Mouse (Mus musculus): ENCODE measurements around the gene Onecut1.

The Onecut1 gene

DNA sequence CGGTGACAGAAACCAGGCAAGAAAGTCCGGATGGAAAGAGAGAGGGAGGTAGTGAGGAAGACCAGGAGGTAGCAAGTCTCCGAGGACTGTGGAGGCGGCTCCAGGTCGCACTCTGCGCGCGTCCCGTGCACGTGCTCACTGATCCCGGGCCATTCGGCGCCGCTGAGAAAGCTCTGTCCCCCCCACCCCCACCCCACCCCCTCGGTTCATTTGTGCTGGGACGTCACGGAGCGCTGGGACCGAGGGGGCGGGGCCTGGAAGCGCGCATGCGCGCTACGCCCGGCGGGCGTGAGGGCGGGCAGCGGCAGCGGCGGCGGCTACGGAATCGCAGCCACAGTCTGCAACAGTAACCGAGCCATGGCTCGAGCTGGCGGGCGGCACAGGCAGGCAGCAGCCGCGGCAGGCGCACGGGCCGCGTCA lies at the start of gene Onecut1:
TSS of gene Onecut1 (plus strand) at position 361 of the 420 bp plus-strand sequence.
- DNase-seq (ENCODE audit: low spot score in 2 of 2): no peak

DNA sequence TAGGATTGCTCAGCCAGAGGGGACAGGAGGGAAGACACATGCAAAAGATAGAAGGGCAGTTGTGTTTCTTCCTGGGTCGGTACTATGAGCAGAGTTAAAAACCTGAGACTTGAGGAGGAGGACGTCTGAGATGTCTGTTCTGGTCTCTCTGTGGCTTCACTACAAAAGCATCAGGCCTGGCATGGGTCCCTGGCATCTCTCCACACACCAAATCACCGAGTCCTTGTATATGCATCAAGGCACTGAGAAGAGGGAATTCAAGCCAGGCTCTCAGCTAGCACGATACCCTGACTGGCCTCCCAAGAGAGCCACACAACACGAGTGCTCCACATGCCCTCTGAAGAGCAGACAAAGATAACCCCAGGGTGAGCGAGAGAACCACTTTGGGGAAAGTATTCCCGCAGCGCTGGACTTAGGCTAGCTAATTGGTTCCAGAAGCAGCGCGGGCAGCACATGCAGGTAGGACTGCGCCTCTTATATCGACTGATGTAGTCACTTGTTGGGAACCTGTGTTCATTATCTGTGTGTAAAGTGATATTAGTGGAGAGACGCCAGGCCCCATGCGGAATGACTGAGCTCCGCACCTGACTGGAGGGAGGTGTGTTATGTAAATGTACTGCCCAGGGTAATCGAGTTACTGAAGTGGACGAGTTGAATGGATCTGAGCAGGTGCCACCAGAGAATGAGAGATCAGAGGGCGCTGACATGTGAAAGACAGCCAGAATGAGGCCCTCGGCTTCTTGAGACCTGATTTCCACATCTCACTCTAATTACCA lies 41.8 kb upstream of the Onecut1 start:
- DNase-seq (ENCODE audit: low spot score in 2 of 2): no peak

GRCm38 (mm10) chr9:74825102-74825501 lies 36.6 kb upstream of the Onecut1 start:
- DNase-seq (ENCODE audit: low spot score in 2 of 2): no peak

DNA sequence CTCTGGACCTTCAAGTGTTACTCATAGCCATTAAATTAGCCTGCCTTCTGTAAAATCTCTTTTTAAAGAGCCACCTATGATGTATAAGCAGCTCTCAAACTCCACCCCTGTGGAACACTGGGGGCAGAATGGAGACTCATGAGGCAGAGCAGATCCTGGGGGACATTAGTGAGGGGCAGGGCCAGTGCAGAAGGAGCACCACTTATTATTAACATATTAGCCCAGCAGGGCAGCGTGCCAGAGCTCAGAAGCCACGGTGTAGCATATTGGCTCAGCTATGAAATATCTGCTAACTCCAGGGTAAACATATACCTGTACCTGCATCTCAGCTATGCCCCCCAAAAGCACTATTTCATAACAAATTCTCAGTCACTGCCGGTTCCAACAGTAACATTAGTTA lies 32.5 kb upstream of the Onecut1 start:
- DNase-seq (ENCODE audit: low spot score in 2 of 2): no peak

GRCm38 (mm10) chr9:74842890-74843289 lies 18.8 kb upstream of the Onecut1 start:
- DNase-seq (ENCODE audit: low spot score in 2 of 2): no peak

DNA sequence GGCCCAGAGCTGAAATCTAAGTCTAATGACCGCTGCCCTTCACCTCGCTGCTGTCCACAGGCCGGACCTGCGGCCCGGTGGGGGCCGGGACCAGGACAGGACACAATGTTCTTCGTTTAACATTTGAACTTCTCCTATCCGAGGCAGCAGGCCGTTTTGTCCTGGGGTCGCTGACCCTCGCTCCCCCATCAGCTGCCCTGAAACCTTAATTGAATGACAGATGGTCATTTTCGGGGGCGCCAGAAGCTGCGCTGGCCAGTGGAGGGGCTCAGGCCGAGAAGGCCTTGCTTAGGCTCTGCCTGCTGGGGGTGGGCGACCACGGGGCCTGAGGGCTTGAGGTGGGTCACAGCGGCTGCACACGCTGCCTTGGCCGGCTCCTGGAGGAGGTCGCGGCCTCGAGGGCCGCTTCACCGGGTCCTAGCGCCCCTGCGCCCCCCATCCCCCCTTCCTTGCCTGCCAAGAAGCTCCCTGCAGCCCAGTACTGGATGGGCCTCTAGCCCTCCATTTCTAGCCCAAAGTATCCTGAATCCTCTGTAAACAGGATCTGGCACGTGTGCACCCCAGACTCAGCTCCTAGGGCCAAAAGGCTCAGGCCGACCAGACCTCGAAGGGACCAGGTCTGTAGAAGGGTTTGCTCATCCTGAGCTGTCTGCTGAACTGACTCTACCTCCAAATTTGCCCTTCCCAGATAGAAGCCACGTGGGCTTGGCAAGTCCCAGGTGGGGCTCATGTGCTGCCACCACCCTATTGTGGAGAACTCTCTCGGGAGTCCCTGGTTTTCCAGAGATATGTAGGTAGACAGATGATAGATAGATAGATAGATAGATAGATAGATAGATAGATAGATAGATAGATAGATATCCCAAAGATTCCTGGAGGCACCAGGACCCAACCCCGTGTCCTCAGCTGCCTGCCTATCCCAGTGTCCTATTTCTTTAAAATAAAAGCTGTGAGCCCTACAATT lies 14.6 kb upstream of the Onecut1 start:
- DNase-seq (ENCODE audit: low spot score in 2 of 2): no peak

- no peak for DNase-seq (ENCODE audit: low spot score in 2 of 2)
Observed at GRCm38 (mm10) chr9:74848411-74849194, 13.1 kb upstream of the Onecut1 start.

DNA sequence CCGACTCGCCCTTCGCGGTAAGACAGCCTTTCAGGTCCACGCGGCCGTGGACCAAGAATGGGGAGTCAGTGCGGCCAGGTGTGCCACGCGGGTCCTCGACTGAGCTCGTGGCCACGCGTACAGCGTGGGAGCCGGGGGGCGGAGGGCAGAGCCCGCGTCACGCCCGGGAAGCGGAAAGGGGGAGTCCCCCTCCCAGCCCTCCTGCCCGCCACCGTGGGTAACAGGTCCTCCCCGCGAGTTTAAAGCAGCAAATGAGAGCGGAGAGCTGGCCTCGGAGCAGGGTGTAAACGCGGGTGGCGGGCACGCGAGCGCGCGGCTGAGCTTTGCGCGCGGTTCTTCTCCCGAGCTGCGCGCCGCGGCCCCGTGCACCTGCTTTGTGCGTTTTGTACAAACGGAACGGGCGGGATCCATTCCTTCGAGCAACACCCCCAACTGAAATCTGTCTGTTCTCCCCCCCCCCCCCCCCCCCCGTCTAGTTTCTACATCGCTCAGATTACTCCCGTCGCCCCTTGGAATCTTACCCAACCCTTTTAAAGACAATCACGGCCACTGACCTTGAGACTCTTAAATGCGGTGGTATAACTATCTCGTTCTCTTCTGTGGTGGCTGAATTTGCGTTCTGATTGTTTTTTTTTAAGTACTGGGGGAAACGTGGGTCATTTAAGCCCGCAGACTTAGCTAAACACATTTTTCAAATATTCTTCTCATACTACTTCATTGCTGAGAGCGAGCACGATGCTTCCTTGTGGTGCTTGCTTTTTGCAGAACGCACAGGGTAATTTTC lies 12.3 kb upstream of the Onecut1 start:
- DNase-seq (ENCODE audit: low spot score in 2 of 2): no peak

DNA sequence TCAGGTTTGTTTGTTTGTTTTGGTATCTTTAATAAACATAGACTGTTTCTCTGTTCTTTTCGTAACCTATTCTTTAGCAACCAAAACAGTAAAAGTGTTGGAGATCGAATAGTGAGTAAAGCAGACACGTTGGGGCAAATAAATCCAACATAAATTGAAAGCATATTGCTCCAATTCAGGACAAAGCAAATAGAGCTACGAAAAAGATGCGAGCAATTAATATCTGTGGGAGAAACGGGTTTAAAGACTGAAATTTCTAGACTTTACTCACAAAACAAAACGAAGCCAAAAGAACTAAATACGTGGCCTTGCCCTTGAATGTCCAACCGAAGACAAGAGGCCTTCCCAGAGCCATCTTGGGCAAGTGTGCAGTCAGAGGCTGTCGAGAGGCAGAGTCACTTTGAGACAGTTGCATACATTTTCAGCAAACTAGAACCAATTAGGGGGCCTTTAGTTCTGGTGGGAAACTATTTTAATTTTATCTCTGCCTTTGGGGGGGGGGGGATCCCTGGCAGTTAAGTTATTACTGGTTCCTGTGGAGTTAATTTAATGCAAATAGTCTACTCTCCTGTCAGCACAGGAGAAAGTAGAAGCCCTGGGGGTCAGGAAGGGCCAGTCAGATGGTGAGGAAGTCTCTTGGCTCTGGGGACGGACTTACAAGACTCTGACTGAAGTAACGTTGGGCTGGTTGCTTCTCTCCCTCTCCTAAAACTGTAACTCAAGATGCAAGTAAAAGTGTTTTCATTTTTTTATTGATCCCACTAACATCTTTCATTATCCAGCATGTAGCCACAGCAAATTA lies 11.5 kb upstream of the Onecut1 start:
- no peak for DNase-seq (ENCODE audit: low spot score in 2 of 2)

- DNase-seq (ENCODE audit: low spot score in 2 of 2): no peak
Observed at GRCm38 (mm10) chr9:74850781-74851145, 11.0 kb upstream of the Onecut1 start.

GRCm38 (mm10) chr9:74851601-74852000 lies 10.1 kb upstream of the Onecut1 start:
- no peak for DNase-seq (ENCODE audit: low spot score in 2 of 2)

DNA sequence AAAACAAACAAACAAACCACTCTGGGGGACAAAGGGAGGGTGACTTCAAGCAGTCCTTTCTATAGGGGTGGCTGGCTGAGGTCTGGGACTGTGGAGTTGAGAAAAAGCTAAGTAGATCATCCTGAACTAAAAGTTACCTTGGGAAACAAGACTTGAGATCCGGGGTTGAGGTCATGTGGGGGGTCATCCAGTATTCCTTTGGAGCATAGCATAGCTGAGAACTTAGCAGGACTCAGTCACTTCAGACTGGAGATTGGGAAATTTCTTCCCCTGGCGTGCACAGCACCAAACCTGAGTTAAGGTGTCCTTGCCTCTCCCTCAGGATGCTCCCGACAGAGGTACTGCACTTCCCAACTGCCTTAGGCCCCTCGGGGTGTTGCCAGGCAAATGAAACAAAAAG lies 9.4 kb upstream of the Onecut1 start:
- DNase-seq (ENCODE audit: low spot score in 2 of 2): no peak

- no peak for DNase-seq (ENCODE audit: low spot score in 2 of 2)
Observed at GRCm38 (mm10) chr9:74853191-74854072, 8.3 kb upstream of the Onecut1 start.

DNA sequence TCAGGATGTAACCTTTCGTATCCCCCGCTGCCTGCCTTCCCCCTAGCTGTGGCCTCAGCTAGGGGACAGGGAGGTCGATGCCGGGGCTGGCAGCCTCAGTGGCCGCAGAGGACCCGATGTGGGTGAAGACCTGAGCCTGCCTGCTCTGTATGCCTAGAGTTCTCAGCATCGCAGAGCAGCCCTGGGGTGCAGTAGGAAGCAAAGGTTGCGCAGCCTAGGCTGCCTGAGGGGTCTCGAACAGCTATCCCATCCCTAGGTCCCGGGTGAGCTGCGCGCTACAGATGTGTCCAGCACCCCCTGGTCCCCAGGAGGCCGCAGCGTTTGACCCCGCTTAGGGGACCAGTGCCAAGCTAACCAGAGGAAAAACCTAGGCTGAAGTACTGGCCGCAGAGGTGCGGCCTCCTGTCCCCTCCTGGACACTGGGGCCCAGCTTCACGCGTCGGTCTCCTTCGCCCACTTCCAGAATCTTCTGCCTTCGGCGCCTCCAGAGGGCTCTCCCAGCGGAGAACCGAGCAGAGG lies 7.6 kb upstream of the Onecut1 start:
- DNase-seq (ENCODE audit: low spot score in 2 of 2): no peak

DNA sequence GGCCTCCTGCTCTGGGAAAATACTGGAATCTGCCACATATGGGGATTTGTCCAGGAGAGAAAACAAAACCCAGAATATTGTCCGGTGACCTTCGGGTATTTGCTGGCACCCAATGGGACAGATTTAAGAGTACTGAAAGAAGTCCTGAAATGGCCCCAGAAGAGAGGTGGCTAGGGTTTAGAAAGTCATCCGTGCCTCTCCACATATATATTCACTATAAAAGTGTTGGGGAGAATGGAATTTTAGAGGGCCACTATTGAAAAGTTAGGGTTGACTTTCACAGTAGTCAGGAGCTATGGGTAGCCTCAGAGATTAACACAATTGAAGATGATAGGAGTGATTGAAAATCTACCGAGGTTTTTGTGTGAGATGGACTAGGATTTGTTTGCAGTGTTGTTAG lies 6.3 kb upstream of the Onecut1 start:
- no peak for DNase-seq (ENCODE audit: low spot score in 2 of 2)

GRCm38 (mm10) chr9:74856578-74857507 lies 4.9 kb upstream of the Onecut1 start:
- DNase-seq (ENCODE audit: low spot score in 2 of 2): no peak

- DNase-seq (ENCODE audit: low spot score in 2 of 2): no peak
Observed at GRCm38 (mm10) chr9:74857508-74857840, 4.2 kb upstream of the Onecut1 start.

DNA sequence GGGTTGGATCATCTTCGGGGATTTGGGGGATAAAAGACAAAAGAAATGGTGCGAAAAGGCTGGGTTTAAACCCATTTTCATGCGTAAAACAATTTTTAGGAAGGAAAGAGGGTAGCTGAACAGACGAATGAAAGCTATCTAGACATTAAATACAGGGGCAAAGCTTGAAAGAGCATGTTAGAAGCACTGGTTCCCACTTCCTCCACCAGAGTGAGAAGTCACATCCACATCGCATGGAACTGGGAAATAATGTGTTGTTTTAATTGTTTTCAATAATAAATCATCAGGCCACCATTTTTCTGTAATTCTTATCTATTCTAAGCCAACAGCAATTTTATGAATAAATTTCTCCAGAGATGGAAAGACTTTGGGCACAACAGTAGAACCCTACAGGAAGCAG lies 3.6 kb upstream of the Onecut1 start:
- DNase-seq (ENCODE audit: low spot score in 2 of 2): no peak
